Mouse (Mus musculus) heart, embryonic 13.5 days (tissue): ENCODE measurements around the gene Cnn1. TPM values are rescaled to one million over a fixed set of nuclear protein-coding genes. Genes with fewer than 3 reads are reported as not detected.
"Not testable (repeated sequence)": the region's sequence is repeated elsewhere in the genome, so short reads cannot be mapped to it uniquely, and the experiment has no call there.

ENCODE experiments used
- ATAC-seq: fragments of 200-750 bp; cut with Nextera tagmentation; 2 replicates; pipeline ENCODE4 v1.8.0; 2017; ENCODE audit warnings: moderate TSS enrichment; ENCODE audit not compliant: insufficient number of reproducible peaks, low FRiP score, low TSS enrichment; ENCODE audit errors: extremely low read depth
- H3K27ac ChIP-seq: fragments of 300-500 bp; sonication (generic); replicated peaks from 2 replicates; pipeline ENCODE4 v1.5.1; 2015; ENCODE audit warnings: moderate library complexity, mild to moderate bottlenecking, inconsistent platforms
- H3K27me3 ChIP-seq: fragments of 300-500 bp; sonication (generic); replicated peaks from 2 replicates; pipeline ENCODE4 v1.6.1; 2015; ENCODE audit warnings: mild to moderate bottlenecking, inconsistent platforms
- H3K36me3 ChIP-seq: fragments of 300-500 bp; sonication (generic); 2 replicates; pipeline ENCODE4 v1.6.1; 2015; ENCODE audit warnings: mild to moderate bottlenecking, inconsistent platforms
- H3K4me1 ChIP-seq: fragments of 300-500 bp; sonication (generic); 2 replicates; pipeline ENCODE4 v1.6.1; 2015; ENCODE audit warnings: inconsistent platforms
- H3K4me2 ChIP-seq: fragments of 300-500 bp; sonication (generic); 2 replicates; pipeline ENCODE4 v1.6.1; 2015; ENCODE audit warnings: inconsistent platforms, mild to moderate bottlenecking, moderate library complexity
- H3K4me3 ChIP-seq: fragments of 300-500 bp; sonication (generic); 2 replicates; pipeline ENCODE4 v1.5.1; 2015; ENCODE audit warnings: moderate library complexity, mild to moderate bottlenecking, inconsistent platforms
- H3K9ac ChIP-seq: fragments of 300-500 bp; sonication (generic); 2 replicates; pipeline ENCODE4 v1.6.1; 2015; ENCODE audit warnings: inconsistent platforms, mild to moderate bottlenecking, moderate library complexity
- H3K9me3 ChIP-seq: fragments of 300-500 bp; sonication (generic); 2 replicates; pipeline ENCODE4 v1.6.1; 2016; ENCODE audit warnings: inconsistent platforms
- WGBS: fragments of 180-500 bp; shearing (Covaris S2); methylation state at CpG from one replicate; pipeline ENCODE4 v1.1.7; 2015; ENCODE audit warnings: mixed read lengths; 5-methylcytosine and 5-hydroxymethylcytosine counted together
- polyA plus RNA-seq: library from polyadenylated mRNA; unstranded; fragments of >200 nt; fragmentation: Nextera tagmentation; extraction: Ambion mirVana; gene quantifications from 2 replicates; pipeline ENCODE4 v1.2.1, GENCODE M21; 2015

The Cnn1 gene
- polyA plus RNA-seq, 1 experiment from 2014 or later: 250 TPM

- H3K4me3 ChIP-seq: no peak overlapping the region
- H3K4me1 ChIP-seq: no peaks in the 10 kb centered on the region
- no peak overlapping the region for H3K4me2 ChIP-seq
- no peak overlapping the region for H3K27ac ChIP-seq
- no peaks in the 10 kb centered on the region for H3K36me3 ChIP-seq
- no peaks in the 10 kb centered on the region for H3K27me3 ChIP-seq
- no peak overlapping the region for H3K9ac ChIP-seq
- 76% methylated on average over 8 of the region's 8 CpGs for WGBS
- ATAC-seq: no peak
- 0 out of 2 replicates have a peak, but pooled peaks cover 3% of the 10 kb centered on the region for H3K9me3 ChIP-seq
These were observed 45.4 kb downstream of the Cnn1 start for GRCm38 (mm10) chr9:22144304-22144965.

GRCm38 (mm10) chr9:22149426-22150248 is 50.6 kb downstream of the Cnn1 start:
- no peak overlapping the region for H3K27ac ChIP-seq

GRCm38 (mm10) chr9:22150249-22150693 is 51.3 kb downstream of the Cnn1 start:
- not testable (repeated sequence) for ATAC-seq, H3K36me3 ChIP-seq, H3K9ac ChIP-seq, H3K4me2 ChIP-seq, H3K27me3 ChIP-seq, H3K9me3 ChIP-seq, H3K27ac ChIP-seq, H3K4me1 ChIP-seq, H3K4me3 ChIP-seq
- 76% methylated on average over 7 of the region's 7 CpGs for WGBS

More at GRCm38 (mm10) chr9:22149426-22150248, 50.6 kb downstream of the Cnn1 start:
- Histone ChIP-seq H3K9ac (no peak overlapping the region), H3K4me3 (no peak overlapping the region), H3K4me1 (no peaks in the 10 kb centered on the region), H3K27me3 (no peaks in the 10 kb centered on the region), H3K36me3 (no peaks in the 10 kb centered on the region), H3K4me2 (0 out of 2 replicates have a peak overlapping the region, but pooled peaks have one; percentile 7), H3K9me3 (0 out of 2 replicates have a peak, but pooled peaks cover 3% of the 10 kb centered on the region)
- WGBS: 61% methylated on average over 20 of the region's 20 CpGs
- peak; percentile 58; the same call in 1 of the 2 replicates for ATAC-seq

- H3K9ac ChIP-seq: no peak overlapping the region
- no peak overlapping the region for H3K27ac ChIP-seq
- H3K36me3 ChIP-seq: no peaks in the 10 kb centered on the region
- H3K4me1 ChIP-seq: peaks cover 4% of the 10 kb centered on the region
- no peaks in the 10 kb centered on the region for H3K27me3 ChIP-seq
- no peak overlapping the region for H3K4me2 ChIP-seq
- WGBS: 78% methylated on average over 2 of the region's 2 CpGs
- 0 out of 2 replicates have a peak, but pooled peaks cover 3% of the 10 kb centered on the region for H3K9me3 ChIP-seq
- no peak for ATAC-seq
- H3K4me3 ChIP-seq: no peak overlapping the region
These were observed 51.9 kb downstream of the Cnn1 start for GRCm38 (mm10) chr9:22150946-22151345.

- no peak overlapping the region for H3K4me2 ChIP-seq
- H3K9ac ChIP-seq: no peak overlapping the region
- no peak overlapping the region for H3K27ac ChIP-seq
- peaks cover 17% of the 10 kb centered on the region for H3K4me1 ChIP-seq
- H3K9me3 ChIP-seq: no peaks in the 10 kb centered on the region
- ATAC-seq: no peak
- no peak overlapping the region for H3K4me3 ChIP-seq
- H3K36me3 ChIP-seq: peaks cover 10% of the 10 kb centered on the region
- WGBS: 80% methylated on average over 3 of the region's 3 CpGs
- H3K27me3 ChIP-seq: peaks cover 10% of the 10 kb centered on the region
These were observed 54.8 kb downstream of the Cnn1 start for GRCm38 (mm10) chr9:22153810-22154209.

GRCm38 (mm10) chr9:22155614-22156013 is 56.6 kb downstream of the Cnn1 start:
- H3K9ac ChIP-seq: peak overlapping the region; percentile 66
- H3K27ac ChIP-seq: 0 out of 2 replicates have a peak overlapping the region, but pooled peaks have one; percentile 16
- ATAC-seq: no peak
- H3K9me3 ChIP-seq: no peaks in the 10 kb centered on the region
- WGBS: 16% methylated on average over 10 of the region's 10 CpGs
- H3K4me2 ChIP-seq: peak overlapping the region; percentile 91
- H3K27me3 ChIP-seq: peaks cover 10% of the 10 kb centered on the region
- peaks cover 17% of the 10 kb centered on the region for H3K4me1 ChIP-seq
- peaks cover 12% of the 10 kb centered on the region for H3K36me3 ChIP-seq
- peak overlapping the region; percentile 71 for H3K4me3 ChIP-seq

- Histone ChIP-seq H3K27ac (peak within 1 kb of the TSS; percentile 84), H3K4me2 (peak within 1 kb of the TSS; percentile 91), H3K4me3 (peak within 1 kb of the TSS; percentile 71), H3K9me3 (no peaks in the 10 kb centered on the region), H3K9ac (peak within 1 kb of the TSS; percentile 93), H3K4me1 (peaks cover 17% of the 10 kb centered on the region), H3K27me3 (peaks cover 10% of the 10 kb centered on the region), H3K36me3 (peaks cover 12% of the 10 kb centered on the region)
- WGBS: under 1% methylated on average over 65 of the region's 65 CpGs
- peak; percentile 97 for ATAC-seq
These were observed 57.7 kb downstream of the Cnn1 start, which contains the start of gene Pigyl for GRCm38 (mm10) chr9:22156497-22157245. TSS of gene Pigyl (plus strand) at chr9:22156846.

- H3K4me3 ChIP-seq: peak overlapping the region; percentile 71
- peaks cover 12% of the 10 kb centered on the region for H3K36me3 ChIP-seq
- 50% methylated on average over 34 of the region's 34 CpGs for WGBS
- ATAC-seq: no peak
- H3K4me2 ChIP-seq: peak overlapping the region; percentile 91
- peaks cover 17% of the 10 kb centered on the region for H3K4me1 ChIP-seq
- no peak overlapping the region for H3K27ac ChIP-seq
- H3K9ac ChIP-seq: peak overlapping the region; percentile 93
- H3K9me3 ChIP-seq: no peaks in the 10 kb centered on the region
- peaks cover 10% of the 10 kb centered on the region for H3K27me3 ChIP-seq
These were observed 58.7 kb downstream of the Cnn1 start for GRCm38 (mm10) chr9:22157516-22158265.
